Mouse (Mus musculus) heart, adult 2 months (tissue): Measurements from ENCODE around the gene N4bp2l1. TPM values are rescaled to one million over a fixed set of nuclear protein-coding genes. Genes with fewer than 3 reads are reported as not detected.

Experiments
- DNase-seq, 2 experiments: peaks; one replicate each; pipeline ENCODE4 v3.0.0; 2021
- H3K27ac ChIP-seq: fragments of 200-600 bp; 2 replicates; pipeline ENCODE4 v1.8.1; 2022
- H3K27me3 ChIP-seq: fragments of 200-500 bp; 2 replicates; pipeline ENCODE4 v1.6.1; 2012; ENCODE audit warnings: mild to moderate bottlenecking, low read length, inconsistent platforms, mixed read lengths; ENCODE audit not compliant: control insufficient read depth, insufficient read depth
- H3K36me3 ChIP-seq: fragments of 200-500 bp; 2 replicates; pipeline ENCODE4 v1.6.1; 2012; ENCODE audit warnings: low read length, inconsistent platforms; ENCODE audit not compliant: control insufficient read depth, insufficient read depth
- H3K4me1 ChIP-seq: fragments of 200-500 bp; 2 replicates; pipeline ENCODE4 v1.6.1; 2011; ENCODE audit warnings: low read length; ENCODE audit not compliant: control insufficient read depth, insufficient read depth
- H3K4me3 ChIP-seq: fragments of 200-600 bp; 2 replicates; pipeline ENCODE4 v1.8.1; 2022
- H3K79me2 ChIP-seq: fragments of 200-500 bp; replicated peaks from 2 replicates; pipeline ENCODE4 v1.6.1; 2012; ENCODE audit warnings: mild to moderate bottlenecking, inconsistent platforms, low read length, moderate library complexity, mixed read lengths; ENCODE audit not compliant: control insufficient read depth, insufficient read depth
- H3K9ac ChIP-seq: fragments of 200-500 bp; 2 replicates; pipeline ENCODE4 v1.6.1; 2012; ENCODE audit warnings: low read depth, mild to moderate bottlenecking, control low read depth, inconsistent platforms, low read length, mixed read lengths
- CTCF ChIP-seq: fragments of 200-600 bp; IDR thresholded peaks from 2 replicates; pipeline ENCODE4 v1.8.1; 2022; ENCODE audit warnings: antibody characterized with exemption, mild to moderate bottlenecking, moderate library complexity
- EP300 ChIP-seq: fragments of 200-500 bp; IDR thresholded peaks from 2 replicates; pipeline ENCODE4 v1.6.1; 2011; ENCODE audit warnings: low read depth, low read length, control low read depth; ENCODE audit not compliant: insufficient read depth
- POLR2A ChIP-seq: fragments of 200-500 bp; IDR thresholded peaks from 2 replicates; pipeline ENCODE4 v1.6.1; 2011; ENCODE audit warnings: mild to moderate bottlenecking, low read depth, low read length, control low read depth; ENCODE audit not compliant: insufficient read depth
- WGBS: fragments of 180-500 bp; shearing (Covaris S2); methylation state at CpG from one replicate; pipeline ENCODE4 v1.1.7; 2018; 5-methylcytosine and 5-hydroxymethylcytosine counted together
- intact Hi-C: fragments of 180-260 bp; cut with DNase I; formaldehyde crosslinking; loops from one replicate; pipeline ENCODE4 v1.15.1; 2025
- polyA plus RNA-seq: library from polyadenylated mRNA; depleted of rRNA; stranded (reverse); fragments of >200 nt; gene quantifications from 2 replicates; pipeline ENCODE4 v1.2.3, GENCODE M21; 2012
- total RNA-seq, 2 experiments: library from RNA; stranded (reverse); gene quantifications; 2 replicates each; pipeline ENCODE4 v1.2.3; 2021

The N4bp2l1 gene
- total and polyA plus RNA-seq, 3 experiments, result 2.5 to 4.7 (median 3.1) TPM

DNA sequence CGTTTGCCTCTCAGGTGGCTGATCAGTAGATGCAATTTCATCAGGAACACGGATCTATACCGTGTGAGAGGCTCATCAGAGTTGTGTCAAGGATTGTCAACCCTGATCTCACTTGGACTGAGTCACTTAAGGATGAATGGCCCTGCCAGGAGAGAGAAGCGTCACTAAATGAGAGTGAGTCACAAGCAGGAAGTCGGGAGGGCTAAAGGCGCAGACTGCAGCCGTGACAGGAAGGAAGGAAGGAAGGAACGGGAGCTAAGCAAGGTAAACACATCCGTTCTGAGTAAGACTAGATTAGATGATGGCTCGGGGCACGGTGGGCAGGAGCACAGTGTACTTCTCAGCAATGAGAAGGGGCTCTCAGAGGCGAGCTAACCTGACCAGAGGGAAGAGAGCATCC is 14.7 kb upstream of the N4bp2l1 start:
- H3K9ac ChIP-seq, result no peak overlapping the region
- H3K36me3 ChIP-seq, result no peaks in the 10 kb centered on the region
- intact Hi-C loops, result no loop called here
- 42% methylated on average over 12 of the region's 12 CpGs for WGBS
- no peak overlapping the region for H3K27ac ChIP-seq
- peaks cover 3% of the 10 kb centered on the region for H3K4me1 ChIP-seq
- H3K27me3 ChIP-seq, result no peaks in the 10 kb centered on the region
- H3K4me3 ChIP-seq, result no peak overlapping the region
- H3K79me2 ChIP-seq, result no peaks in the 10 kb centered on the region
- TF ChIP-seq EP300 (no peak), POLR2A (no peak), CTCF (no peak)
- no peak for DNase-seq

DNA sequence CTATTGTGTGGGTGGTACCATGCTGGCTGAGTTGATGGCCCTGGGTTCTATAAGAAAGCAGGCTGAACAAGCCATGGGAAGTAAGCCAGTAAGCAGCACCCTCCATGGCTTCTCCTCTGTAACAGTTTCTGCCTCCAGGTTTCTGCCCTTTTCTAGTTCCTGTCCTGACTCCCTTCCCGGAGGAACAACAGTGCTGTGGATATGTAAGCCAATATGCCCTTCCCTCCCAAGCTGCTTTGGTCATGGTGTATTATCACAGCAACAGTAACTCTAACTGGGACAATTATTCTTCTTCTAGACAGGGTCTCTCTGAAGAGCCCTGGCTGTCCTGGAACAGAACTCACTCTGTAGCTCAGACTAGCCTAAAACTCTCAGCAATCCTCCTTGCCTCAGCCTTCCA is 14.1 kb upstream of the N4bp2l1 start:
- H3K79me2 ChIP-seq, result no peaks in the 10 kb centered on the region
- intact Hi-C loops, result no loop called here
- no peak overlapping the region for H3K27ac ChIP-seq
- no peak overlapping the region for H3K4me3 ChIP-seq
- DNase-seq, result no peak
- H3K9ac ChIP-seq, result no peak overlapping the region
- no peaks in the 10 kb centered on the region for H3K36me3 ChIP-seq
- peaks cover 3% of the 10 kb centered on the region for H3K4me1 ChIP-seq
- no peaks in the 10 kb centered on the region for H3K27me3 ChIP-seq
- TF ChIP-seq POLR2A, result no peak
- no peak for TF ChIP-seq CTCF
- TF ChIP-seq EP300, result no peak
- 39% methylated on average over 1 of the region's 1 CpGs for WGBS

DNA sequence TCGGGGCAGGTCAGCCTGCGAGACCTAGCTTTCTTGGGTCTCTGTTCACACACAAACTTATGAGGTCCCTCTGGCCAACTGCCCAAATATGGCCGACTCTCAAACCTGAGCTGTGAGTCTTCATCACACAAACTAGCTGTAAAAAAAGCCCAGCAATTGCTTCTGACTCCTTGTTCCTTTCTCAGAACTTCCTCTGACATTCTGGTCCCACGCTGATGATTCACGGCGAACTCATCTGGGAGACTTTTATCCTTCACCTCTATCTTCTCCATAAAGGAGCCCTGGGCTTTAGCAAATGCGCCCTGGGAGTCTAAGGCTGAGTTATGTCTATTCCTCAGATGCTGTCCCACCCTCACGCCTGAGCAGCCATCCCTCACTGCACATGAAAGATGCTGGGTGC is 10.6 kb upstream of the N4bp2l1 start:
- no peaks in the 10 kb centered on the region for H3K79me2 ChIP-seq
- H3K36me3 ChIP-seq, result no peaks in the 10 kb centered on the region
- H3K27me3 ChIP-seq, result no peaks in the 10 kb centered on the region
- TF ChIP-seq EP300, result no peak
- TF ChIP-seq POLR2A, result no peak
- TF ChIP-seq CTCF, result no peak
- WGBS, result 94% methylated on average over 8 of the region's 8 CpGs
- H3K27ac ChIP-seq, result no peak overlapping the region
- H3K4me1 ChIP-seq, result peaks cover 3% of the 10 kb centered on the region
- intact Hi-C loops, result no loop called here
- DNase-seq, result no peak
- no peak overlapping the region for H3K9ac ChIP-seq
- no peak overlapping the region for H3K4me3 ChIP-seq

DNA sequence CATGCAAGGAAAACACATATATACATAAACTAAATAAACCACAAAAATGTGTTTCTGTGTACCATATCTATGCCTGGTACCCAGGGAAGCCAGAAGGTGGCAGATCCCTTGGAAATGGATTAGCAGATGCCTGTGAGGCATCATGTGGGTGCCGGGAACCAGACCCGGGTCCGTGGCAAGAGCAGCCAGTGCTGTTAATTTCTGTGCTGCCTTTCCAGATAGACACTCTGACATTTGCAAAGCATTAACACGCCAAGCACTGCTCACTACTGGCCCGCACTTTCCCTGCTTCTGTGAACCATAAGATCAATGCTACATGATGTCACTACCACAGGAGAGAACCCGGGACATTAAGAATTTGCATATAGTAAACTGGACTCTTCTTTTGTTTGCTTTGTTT is 9.1 kb upstream of the N4bp2l1 start:
- TF ChIP-seq POLR2A (no peak), EP300 (no peak), CTCF (no peak)
- Histone ChIP-seq H3K4me1 (no peaks in the 10 kb centered on the region), H3K4me3 (no peak overlapping the region), H3K27me3 (no peaks in the 10 kb centered on the region), H3K9ac (no peak overlapping the region), H3K79me2 (no peaks in the 10 kb centered on the region), H3K27ac (no peak overlapping the region), H3K36me3 (no peaks in the 10 kb centered on the region)
- intact Hi-C loops, result no loop called here
- DNase-seq, result no peak
- over 99% methylated on average over 6 of the region's 6 CpGs for WGBS

DNA sequence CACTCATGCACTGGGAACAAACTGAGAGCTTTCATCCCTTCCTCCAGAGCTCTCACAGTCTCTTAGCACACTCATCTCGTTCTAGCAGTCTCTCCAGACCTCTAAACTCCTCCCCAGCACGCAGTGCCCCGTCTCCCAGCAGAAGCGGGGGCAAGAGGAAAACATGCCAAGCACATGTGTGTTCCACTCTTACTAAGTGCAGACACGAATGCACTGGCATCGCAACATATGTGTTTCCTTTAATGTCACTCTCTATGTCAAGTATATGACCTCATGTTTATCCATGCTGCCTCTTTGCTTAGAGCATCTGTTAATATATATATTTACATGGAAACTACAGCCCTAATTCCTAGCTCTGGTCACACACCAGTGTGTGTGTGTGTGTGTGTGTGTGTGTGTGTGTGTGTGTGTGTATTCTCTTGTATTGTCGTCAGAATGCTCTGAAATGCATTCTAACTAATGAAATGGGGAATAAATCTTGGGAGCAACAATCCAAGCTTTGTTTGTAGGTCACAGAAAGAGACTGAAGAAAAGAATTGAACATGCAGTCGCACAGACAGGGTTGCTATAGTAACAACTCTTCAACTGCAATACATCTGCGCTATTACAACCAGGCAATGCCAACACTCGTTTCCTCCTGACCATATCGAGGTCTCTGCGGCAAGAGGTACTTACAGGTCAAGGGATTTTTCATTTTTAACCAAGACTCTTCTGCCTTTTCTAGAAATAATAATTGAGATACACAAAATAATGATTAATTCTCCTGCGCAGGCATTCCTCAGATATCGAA is 4.6 kb upstream of the N4bp2l1 start:
- Histone ChIP-seq H3K9ac (no peak overlapping the region), H3K4me3 (0 out of 2 replicates have a peak overlapping the region, but pooled peaks have one; percentile 11), H3K27ac (peak overlapping the region; percentile 12; the same call in 1 of the 2 replicates), H3K4me1 (no peaks in the 10 kb centered on the region), H3K27me3 (no peaks in the 10 kb centered on the region), H3K36me3 (no peaks in the 10 kb centered on the region), H3K79me2 (no peaks in the 10 kb centered on the region)
- intact Hi-C loops, result no loop called here
- no peak for DNase-seq
- TF ChIP-seq POLR2A (no peak), EP300 (no peak), CTCF (no peak)
- 81% methylated on average over 14 of the region's 14 CpGs for WGBS
